Mouse (Mus musculus): ENCODE measurements at regions not wholly inside any gene's neighbourhood (a gene's known extent, or its start where the extent isn't known, plus 50 kb on each side); places are given as distances from the start of the nearest gene placed in this dataset.

DNA sequence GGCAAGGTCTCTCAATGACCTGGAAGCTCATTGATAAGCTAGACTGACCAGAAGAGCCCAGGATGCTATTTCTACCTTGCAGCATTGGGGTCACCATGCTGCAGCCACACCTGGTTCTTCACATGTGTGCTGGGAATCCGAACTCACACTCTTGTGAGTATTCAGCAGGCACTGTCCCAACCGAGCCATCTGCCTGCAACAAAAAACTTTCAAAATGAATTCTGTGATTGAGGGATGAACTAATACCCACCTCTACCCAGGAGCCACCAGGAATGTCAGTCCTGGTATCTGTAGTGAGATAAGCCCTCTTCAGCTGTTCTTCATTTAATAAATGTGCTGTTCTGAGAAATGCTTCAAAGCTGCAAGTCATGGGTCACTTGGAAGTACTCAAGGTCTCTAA, 104.6 kb upstream of the Smad1 start:
- TF ChIP-seq EP300 (IDR thresholded peaks at IDR 0.05; ENCODE audit: low read depth) = no peak
- no peak for TF ChIP-seq CTCF (IDR thresholded peaks at IDR 0.05; ENCODE audit: low read depth)
